In the genomic region with DNA sequence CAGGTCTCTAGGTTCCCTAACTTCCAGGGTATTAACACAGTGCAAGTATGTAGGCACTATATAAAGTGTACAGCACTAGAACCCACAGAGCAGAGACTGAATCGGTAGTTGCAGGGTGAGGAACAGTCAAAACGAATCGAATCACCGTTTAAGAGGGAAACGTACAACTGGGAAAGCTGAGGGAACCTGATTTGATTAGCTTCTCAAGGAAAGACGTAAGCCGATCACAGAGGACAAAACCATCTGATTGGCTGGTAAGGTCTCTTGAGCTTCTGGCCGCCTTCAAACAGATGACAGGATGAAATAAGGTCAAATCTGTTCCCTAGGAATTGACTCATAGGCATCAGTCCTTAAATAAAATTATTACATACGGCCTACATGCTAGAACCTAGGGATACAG, we compare ENCODE assay signal across 12 mouse cellular contexts.
DNase-seq lines count a peak whose midpoint lies in the region; ATAC-seq lines count a peak whose summit lies in the region.
"Had no signal": no experiment of that assay in that cellular context is flagged by ENCODE, and none has a peak within 500 bp of the region (broad histone marks: within the 10 kb centered on the region; RNA-seq: fewer than 3 reads in every experiment).

No protein-coding gene starts in this region.

- no peaks in the 10 kb centered on the region for H3K27me3 ChIP-seq in forebrain, embryonic 12.5 days
- H3K27me3 ChIP-seq in forebrain, embryonic 16.5 days (replicated peaks; ENCODE audit: control insufficient read depth, insufficient read depth, low read length): no peaks in the 10 kb centered on the region
- no peaks in the 10 kb centered on the region for H3K27me3 ChIP-seq in kidney, embryonic 14.5 days (ENCODE audit: control insufficient read depth, insufficient read depth, low read length)
- H3K27me3 ChIP-seq in neural tube, embryonic 14.5 days (ENCODE audit: control insufficient read depth, insufficient read depth, low read length): no peaks in the 10 kb centered on the region
- H3K27me3 ChIP-seq in neural tube, embryonic 15.5 days (replicated peaks): no peaks in the 10 kb centered on the region
- no peaks in the 10 kb centered on the region for H3K27me3 ChIP-seq in stomach, embryonic 16.5 days (ENCODE audit: control insufficient read depth, insufficient read depth, low read length)

- no peaks in the 10 kb centered on the region for H3K36me3 ChIP-seq in forebrain, embryonic 12.5 days (replicated peaks)
- no peaks in the 10 kb centered on the region for H3K36me3 ChIP-seq in forebrain, embryonic 16.5 days (ENCODE audit: control insufficient read depth, insufficient read depth)
- H3K36me3 ChIP-seq in kidney, embryonic 14.5 days (ENCODE audit: control insufficient read depth, insufficient read depth, low read length): no peaks in the 10 kb centered on the region
- no peaks in the 10 kb centered on the region for H3K36me3 ChIP-seq in neural tube, embryonic 14.5 days (ENCODE audit: control insufficient read depth, insufficient read depth, low read length)
- no peaks in the 10 kb centered on the region for H3K36me3 ChIP-seq in neural tube, embryonic 15.5 days
- H3K36me3 ChIP-seq in stomach, embryonic 16.5 days (ENCODE audit: control insufficient read depth, insufficient read depth, low read length): no peaks in the 10 kb centered on the region
- H3K36me3 ChIP-seq: G1E; heart, embryonic 10.5 days had no signal

- no peak for ATAC-seq in forebrain, embryonic 12.5 days (ENCODE audit: low FRiP score)
- ATAC-seq in forebrain, embryonic 16.5 days: no peak
- no peak for ATAC-seq in kidney, embryonic 14.5 days (ENCODE audit: low FRiP score, low TSS enrichment)
- no peak for ATAC-seq in neural tube, embryonic 14.5 days (ENCODE audit: low read depth)
- ATAC-seq in neural tube, embryonic 15.5 days (ENCODE audit: low FRiP score): no peak
- ATAC-seq in stomach, embryonic 16.5 days (ENCODE audit: insufficient read depth, low FRiP score): no peak

- H3K9me3 ChIP-seq in forebrain, embryonic 12.5 days: no peaks in the 10 kb centered on the region
- H3K9me3 ChIP-seq in forebrain, embryonic 16.5 days (ENCODE audit: control insufficient read depth, low read length): no peaks in the 10 kb centered on the region
- no peaks in the 10 kb centered on the region for H3K9me3 ChIP-seq in kidney, embryonic 14.5 days (ENCODE audit: control insufficient read depth, low read length)
- no peaks in the 10 kb centered on the region for H3K9me3 ChIP-seq in neural tube, embryonic 14.5 days (ENCODE audit: control insufficient read depth, low read length)
- H3K9me3 ChIP-seq in neural tube, embryonic 15.5 days (replicated peaks): no peaks in the 10 kb centered on the region
- no peaks in the 10 kb centered on the region for H3K9me3 ChIP-seq in stomach, embryonic 16.5 days (replicated peaks; ENCODE audit: control insufficient read depth, low read length)
- H3K9me3 ChIP-seq: G1E; heart, embryonic 10.5 days had no signal

- WGBS in forebrain, embryonic 12.5 days: 91% methylated on average over 9 of the region's 9 CpGs
- WGBS in forebrain, embryonic 16.5 days: 95% methylated on average over 9 of the region's 9 CpGs
- 69% methylated on average over 9 of the region's 9 CpGs for WGBS in kidney, embryonic 14.5 days
- WGBS in neural tube, embryonic 14.5 days: 76% methylated on average over 9 of the region's 9 CpGs
- whole genome bisulfite sequencing in neural tube, embryonic 15.5 days: 74% methylated on average over 9 of the region's 9 CpGs
- 72% methylated on average over 9 of the region's 9 CpGs for WGBS in stomach, embryonic 16.5 days

- 0 out of 2 replicates have a peak overlapping the region, but pooled peaks have one; percentile 25 for H3K27ac ChIP-seq in forebrain, embryonic 12.5 days
- no peak overlapping the region for H3K27ac ChIP-seq in forebrain, embryonic 16.5 days (ENCODE audit: low read length)
- H3K27ac ChIP-seq in kidney, embryonic 14.5 days (ENCODE audit: low read depth, low read length): peak overlapping the region; percentile 68; the same call in 1 of the 2 replicates
- H3K27ac ChIP-seq in neural tube, embryonic 14.5 days (ENCODE audit: low read depth, low read length): 0 out of 2 replicates have a peak overlapping the region, but pooled peaks have one; percentile 28
- H3K27ac ChIP-seq in neural tube, embryonic 15.5 days (replicated peaks): no peak overlapping the region
- H3K27ac ChIP-seq in stomach, embryonic 16.5 days (ENCODE audit: low read length): peak overlapping the region; percentile 64
- H3K27ac ChIP-seq: heart, embryonic 10.5 days had no signal

- H3K4me3 ChIP-seq in forebrain, embryonic 12.5 days (replicated peaks): no peak overlapping the region
- no peak overlapping the region for H3K4me3 ChIP-seq in forebrain, embryonic 16.5 days (replicated peaks; ENCODE audit: low read length)
- no peak overlapping the region for H3K4me3 ChIP-seq in kidney, embryonic 14.5 days (ENCODE audit: low read length)
- no peak overlapping the region for H3K4me3 ChIP-seq in neural tube, embryonic 14.5 days (ENCODE audit: low read depth, low read length)
- H3K4me3 ChIP-seq in neural tube, embryonic 15.5 days (replicated peaks): no peak overlapping the region
- no peak overlapping the region for H3K4me3 ChIP-seq in stomach, embryonic 16.5 days (replicated peaks; ENCODE audit: low read length)
- H3K4me3 ChIP-seq: heart, embryonic 10.5 days had no signal

- DNase-seq in kidney, adult 8-10 months: no peak
- no peak for DNase-seq in urinary bladder, postnatal 4 days (ENCODE audit: low spot score in 2 of 2)
- DNase-seq: midbrain, embryonic 14.5 days; spleen, adult 18-20 months had no signal

- no peak overlapping the region for H3K9ac ChIP-seq in forebrain, embryonic 12.5 days
- H3K9ac ChIP-seq in forebrain, embryonic 16.5 days (replicated peaks; ENCODE audit: low read depth, low read length): no peak overlapping the region; the same call in 1 of the 2 replicates
- H3K9ac ChIP-seq in kidney, embryonic 14.5 days (ENCODE audit: low read depth, low read length): no peak overlapping the region
- H3K9ac ChIP-seq in neural tube, embryonic 14.5 days (replicated peaks; ENCODE audit: low read depth, low read length): no peak overlapping the region
- H3K9ac ChIP-seq in neural tube, embryonic 15.5 days (replicated peaks): no peak overlapping the region
- H3K9ac ChIP-seq in stomach, embryonic 16.5 days (ENCODE audit: low read length): 0 out of 2 replicates have a peak overlapping the region, but pooled peaks have one; percentile 49

- H3K4me2 ChIP-seq in forebrain, embryonic 12.5 days: no peak overlapping the region
- H3K4me2 ChIP-seq in forebrain, embryonic 16.5 days (ENCODE audit: low read length): no peak overlapping the region
- no peak overlapping the region for H3K4me2 ChIP-seq in kidney, embryonic 14.5 days (replicated peaks; ENCODE audit: low read depth, low read length)
- no peak overlapping the region for H3K4me2 ChIP-seq in neural tube, embryonic 14.5 days (ENCODE audit: low read depth, low read length)
- H3K4me2 ChIP-seq in neural tube, embryonic 15.5 days: no peak overlapping the region
- H3K4me2 ChIP-seq in stomach, embryonic 16.5 days (ENCODE audit: low read depth, low read length): no peak overlapping the region

- H3K4me1 ChIP-seq in forebrain, embryonic 12.5 days: peaks cover 25% of the 10 kb centered on the region
- peaks cover 20% of the 10 kb centered on the region for H3K4me1 ChIP-seq in forebrain, embryonic 16.5 days (replicated peaks; ENCODE audit: control insufficient read depth, insufficient read depth, low read length)
- H3K4me1 ChIP-seq in kidney, embryonic 14.5 days (ENCODE audit: control insufficient read depth, insufficient read depth, low read length): peaks cover 26% of the 10 kb centered on the region
- H3K4me1 ChIP-seq in neural tube, embryonic 14.5 days (ENCODE audit: control insufficient read depth, insufficient read depth, low read length): peaks cover 14% of the 10 kb centered on the region
- peaks cover 24% of the 10 kb centered on the region for H3K4me1 ChIP-seq in neural tube, embryonic 15.5 days
- peaks cover 30% of the 10 kb centered on the region for H3K4me1 ChIP-seq in stomach, embryonic 16.5 days (ENCODE audit: control insufficient read depth, insufficient read depth, low read length)

Comparison
In these comparisons a context has a peak if more than half of its experiments do, and no peak if none do; other contexts are left out.
1. H3K27ac ChIP-seq: peak in forebrain, embryonic 12.5 days (single experiment), kidney, embryonic 14.5 days (single experiment), neural tube, embryonic 14.5 days (single experiment) and stomach, embryonic 16.5 days (single experiment); none in forebrain, embryonic 16.5 days (single experiment) and neural tube, embryonic 15.5 days (single experiment).